Mouse (Mus musculus) hindbrain, embryonic 14.5 days (tissue): ENCODE data around the gene Rbfox2. TPM values are rescaled to one million over a fixed set of nuclear protein-coding genes. Genes with fewer than 3 reads are reported as not detected.
A peak's percentile ranks its signal among the peaks of the same experiment; 100 is the strongest.

Experiments
- ATAC-seq: fragments of 200-750 bp; cut with Nextera tagmentation; 2 replicates; pipeline ENCODE4 v1.8.0; 2017; ENCODE audit warnings: moderate number of reproducible peaks, mild to moderate bottlenecking, moderate TSS enrichment, moderate library complexity; ENCODE audit not compliant: low FRiP score
- DNase-seq: peaks from one replicate; pipeline ENCODE4 v3.0.0-alpha.2; 2015; ENCODE audit warnings: low spot score
- H3K27ac ChIP-seq: fragments of 300-500 bp; sonication (generic); 2 replicates; pipeline ENCODE4 v1.5.1; 2014; ENCODE audit warnings: mild to moderate bottlenecking, moderate library complexity
- H3K27me3 ChIP-seq: fragments of 300-500 bp; sonication (generic); 2 replicates; pipeline ENCODE4 v1.6.1; 2014; ENCODE audit warnings: mild to moderate bottlenecking, low read length, mixed read lengths; ENCODE audit not compliant: control insufficient read depth, insufficient read depth
- H3K36me3 ChIP-seq: fragments of 300-500 bp; sonication (generic); replicated peaks from 2 replicates; pipeline ENCODE4 v1.6.1; 2014; ENCODE audit not compliant: control insufficient read depth, insufficient read depth
- H3K4me1 ChIP-seq: fragments of 300-500 bp; sonication (generic); replicated peaks from 2 replicates; pipeline ENCODE4 v1.6.1; 2014; ENCODE audit warnings: antibody characterized with exemption, low read length, mixed read lengths; ENCODE audit not compliant: control insufficient read depth, insufficient read depth
- H3K4me2 ChIP-seq: fragments of 300-500 bp; sonication (generic); replicated peaks from 2 replicates; pipeline ENCODE4 v1.6.1; 2014; ENCODE audit warnings: mild to moderate bottlenecking, moderate library complexity
- H3K4me3 ChIP-seq: fragments of 300-500 bp; sonication (generic); replicated peaks from 2 replicates; pipeline ENCODE4 v1.5.1; 2014; ENCODE audit warnings: mild to moderate bottlenecking, low read length
- H3K9ac ChIP-seq: fragments of 300-500 bp; sonication (generic); 2 replicates; pipeline ENCODE4 v1.6.1; 2014
- H3K9me3 ChIP-seq: fragments of 300-500 bp; sonication (generic); 2 replicates; pipeline ENCODE4 v1.6.1; 2016; ENCODE audit warnings: low read length; ENCODE audit not compliant: control insufficient read depth
- WGBS: fragments of 180-500 bp; shearing (Covaris S2); extraction: QIAGEN DNeasy Blood & Tissue Kit; methylation state at CpG from one replicate; pipeline ENCODE4 v1.1.7; 2014; 5-methylcytosine and 5-hydroxymethylcytosine counted together
- polyA plus RNA-seq: library from polyadenylated mRNA; unstranded; fragments of >200 nt; fragmentation: Nextera tagmentation; extraction: Ambion mirVana; gene quantifications from 2 replicates; pipeline ENCODE4 v1.2.1, GENCODE M21; 2014

Gene Rbfox2
- polyA plus RNA-seq, 1 experiment from 2014 or later: 154 TPM

DNA sequence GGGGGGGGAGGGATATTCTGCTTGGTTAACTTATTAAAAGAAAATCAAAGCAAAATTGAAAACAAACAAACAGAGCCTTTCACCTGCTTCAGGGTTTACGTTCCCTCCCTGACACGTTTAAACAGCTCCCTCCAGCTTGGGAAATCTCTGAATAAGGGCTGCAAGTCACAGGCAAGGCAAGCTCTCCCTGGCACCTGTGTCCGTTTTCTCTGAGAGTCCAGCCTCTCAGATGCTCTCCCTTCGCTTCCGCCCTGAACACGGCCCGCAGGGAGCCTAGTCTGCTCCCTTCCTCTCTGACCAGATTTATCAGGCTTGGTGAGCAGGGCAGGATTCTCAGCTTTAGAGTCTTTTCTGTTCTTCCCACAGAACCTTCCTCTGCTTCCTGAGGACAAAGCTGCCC is 101.9 kb downstream of the Rbfox2 start:
- no peaks in the 10 kb centered on the region for H3K9me3 ChIP-seq
- no peaks in the 10 kb centered on the region for H3K36me3 ChIP-seq
- no peak overlapping the region for H3K9ac ChIP-seq
- no peaks in the 10 kb centered on the region for H3K27me3 ChIP-seq
- H3K4me3 ChIP-seq: no peak overlapping the region
- no peak overlapping the region for H3K4me2 ChIP-seq
- no peak for ATAC-seq
- H3K27ac ChIP-seq: no peak overlapping the region
- WGBS: 78% methylated on average over 7 of the region's 7 CpGs
- H3K4me1 ChIP-seq: peaks cover 20% of the 10 kb centered on the region
- DNase-seq: no peak

DNA sequence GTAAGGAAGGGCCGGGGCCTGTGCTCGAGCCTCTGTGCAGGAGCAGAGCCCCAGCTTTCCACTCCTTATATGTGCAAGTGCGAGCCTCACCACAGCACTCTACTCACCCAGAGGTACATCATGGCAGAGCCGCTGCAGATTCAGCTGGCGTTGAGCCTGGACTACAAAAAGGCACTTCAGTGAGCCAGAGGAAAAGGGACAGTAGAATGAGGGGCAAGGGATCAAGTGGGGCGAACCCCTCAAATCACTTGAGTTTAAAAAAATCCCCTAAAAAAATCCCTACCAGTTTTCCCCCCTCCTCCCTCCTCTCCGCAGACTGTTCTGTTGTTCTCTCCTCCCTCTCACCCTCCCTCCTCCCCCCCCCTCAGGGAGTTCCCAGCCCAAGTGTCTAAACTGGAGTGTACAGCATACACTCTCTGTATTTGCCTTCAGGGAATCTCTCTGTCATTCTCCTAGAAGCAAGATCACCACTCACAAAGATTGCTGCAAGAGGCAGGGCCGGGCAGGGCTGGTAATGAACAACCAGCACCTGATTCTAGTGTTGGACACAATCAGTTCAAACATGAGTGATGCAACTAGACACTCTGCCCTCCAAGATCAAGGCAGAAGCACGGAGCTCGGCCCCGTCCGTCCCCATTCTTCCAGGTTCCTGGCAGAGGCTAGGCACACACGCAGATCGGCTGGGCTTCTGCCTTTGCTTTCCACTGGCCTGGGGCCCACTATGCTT is 103.4 kb downstream of the Rbfox2 start:
- no peaks in the 10 kb centered on the region for H3K9me3 ChIP-seq
- no peak overlapping the region for H3K4me3 ChIP-seq
- peaks cover 20% of the 10 kb centered on the region for H3K4me1 ChIP-seq
- H3K36me3 ChIP-seq: no peaks in the 10 kb centered on the region
- ATAC-seq (peak; percentile 46; the same call in 1 of the 2 replicates), DNase-seq (no peak)
- WGBS: 56% methylated on average over 14 of the region's 14 CpGs
- no peaks in the 10 kb centered on the region for H3K27me3 ChIP-seq
- H3K9ac ChIP-seq: peak overlapping the region; percentile 20; the same call in 1 of the 2 replicates
- H3K27ac ChIP-seq: peak overlapping the region; percentile 57
- H3K4me2 ChIP-seq: no peak overlapping the region

DNA sequence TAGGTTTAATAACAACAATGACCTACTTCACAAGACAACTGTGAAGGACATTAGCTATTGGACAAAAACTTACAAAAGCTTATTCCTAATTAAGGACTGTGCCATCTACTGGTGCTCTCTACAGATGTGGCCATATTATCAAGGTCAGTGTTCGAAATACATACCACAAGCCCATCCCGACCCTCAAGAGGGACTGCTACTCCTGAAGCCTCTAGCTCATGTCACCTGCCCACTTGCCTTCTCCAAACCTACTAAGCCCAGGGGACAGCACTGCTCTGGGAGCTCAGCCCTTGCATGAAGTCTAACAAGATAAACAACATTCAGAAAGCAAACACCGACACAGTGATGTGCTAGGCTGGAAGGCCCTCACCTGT is 103.9 kb downstream of the Rbfox2 start:
- DNase-seq (no peak), ATAC-seq (no peak)
- Histone ChIP-seq H3K27me3 (no peaks in the 10 kb centered on the region), H3K36me3 (no peaks in the 10 kb centered on the region), H3K4me2 (no peak overlapping the region), H3K4me1 (peaks cover 20% of the 10 kb centered on the region), H3K4me3 (no peak overlapping the region), H3K9ac (no peak overlapping the region), H3K9me3 (no peaks in the 10 kb centered on the region), H3K27ac (peak overlapping the region; percentile 12; the same call in 1 of the 2 replicates)
- WGBS: 85% methylated on average over 3 of the region's 3 CpGs

DNA sequence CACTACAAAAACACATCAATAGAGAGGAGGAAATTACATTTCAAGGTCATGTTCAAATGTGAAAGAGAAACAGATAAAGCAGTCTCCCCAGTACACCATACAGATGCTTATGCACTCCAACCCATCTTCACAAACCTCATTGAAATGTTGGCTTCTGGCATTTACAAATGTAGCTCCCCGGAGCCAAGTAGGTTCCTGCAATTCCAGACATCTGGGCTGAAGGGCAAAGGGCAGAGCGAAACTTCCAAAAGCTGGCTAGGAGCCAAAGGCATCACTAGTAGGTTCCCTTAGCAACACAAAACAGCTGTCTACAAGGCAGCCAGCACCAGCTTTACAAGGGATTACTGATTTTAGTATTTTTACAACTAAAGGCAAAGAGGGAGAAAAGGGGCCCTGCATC is 104.6 kb downstream of the Rbfox2 start:
- peak; percentile 48 for DNase-seq
- Histone ChIP-seq H3K4me2 (no peak overlapping the region), H3K27ac (peak overlapping the region; percentile 30; the same call in 1 of the 2 replicates), H3K36me3 (no peaks in the 10 kb centered on the region), H3K9me3 (no peaks in the 10 kb centered on the region), H3K27me3 (no peaks in the 10 kb centered on the region), H3K4me1 (peaks cover 20% of the 10 kb centered on the region), H3K4me3 (no peak overlapping the region), H3K9ac (no peak overlapping the region)
- 34% methylated on average over 2 of the region's 2 CpGs for WGBS
- ATAC-seq: no peak

DNA sequence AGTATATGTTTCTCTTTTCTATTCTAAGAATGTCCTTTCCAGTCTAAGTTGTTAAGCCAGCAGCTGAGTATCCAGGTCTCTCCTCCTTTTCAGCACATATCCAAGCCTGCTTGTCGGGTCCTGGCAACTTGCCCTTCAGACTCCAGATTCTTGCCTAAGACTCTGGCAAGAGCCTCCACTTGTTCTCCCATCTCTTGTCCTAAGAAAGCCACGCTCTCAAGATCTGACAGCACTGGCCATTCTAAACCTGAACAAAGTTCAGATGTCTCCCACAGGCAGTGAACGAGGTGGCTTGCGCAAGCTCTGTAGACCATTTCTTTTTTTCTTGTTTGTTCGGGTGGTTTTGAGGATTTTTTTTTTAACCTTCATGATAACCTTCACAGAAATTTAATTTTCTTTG is 110.0 kb downstream of the Rbfox2 start:
- DNase-seq (no peak), ATAC-seq (no peak)
- Histone ChIP-seq H3K36me3 (no peaks in the 10 kb centered on the region), H3K27me3 (no peaks in the 10 kb centered on the region), H3K4me1 (peaks cover 4% of the 10 kb centered on the region; the same call in 1 of the 2 replicates), H3K9ac (no peak overlapping the region), H3K4me2 (no peak overlapping the region), H3K4me3 (no peak overlapping the region), H3K9me3 (no peaks in the 10 kb centered on the region), H3K27ac (no peak overlapping the region)
- 88% methylated on average over 5 of the region's 5 CpGs for WGBS

DNA sequence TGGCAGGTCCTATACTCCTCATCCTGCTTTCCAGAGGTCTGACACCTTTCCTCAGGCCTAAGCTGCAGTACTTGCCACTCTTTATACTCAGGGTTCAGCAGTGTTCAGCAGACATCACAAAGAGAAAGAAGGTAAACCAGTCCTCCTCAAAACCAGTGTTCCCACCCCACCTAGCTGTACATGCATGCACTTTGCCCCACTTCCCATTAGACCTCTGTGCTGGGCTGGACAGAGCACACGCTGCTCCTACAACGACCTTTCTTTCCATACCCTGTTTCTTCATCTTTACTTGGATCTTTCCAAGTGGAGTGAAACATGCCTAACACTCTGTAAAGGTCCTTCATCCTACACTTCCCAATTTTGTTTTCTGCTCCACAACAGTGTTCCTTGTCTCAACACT is 110.8 kb downstream of the Rbfox2 start:
- no peak overlapping the region for H3K9ac ChIP-seq
- no peaks in the 10 kb centered on the region for H3K9me3 ChIP-seq
- no peak overlapping the region for H3K4me2 ChIP-seq
- ATAC-seq: no peak
- no peak overlapping the region for H3K4me3 ChIP-seq
- 0 out of 2 replicates have a peak, but pooled peaks cover 4% of the 10 kb centered on the region for H3K4me1 ChIP-seq
- DNase-seq: no peak
- H3K27ac ChIP-seq: no peak overlapping the region
- H3K27me3 ChIP-seq: no peaks in the 10 kb centered on the region
- H3K36me3 ChIP-seq: no peaks in the 10 kb centered on the region
- WGBS: 89% methylated on average over 2 of the region's 2 CpGs

DNA sequence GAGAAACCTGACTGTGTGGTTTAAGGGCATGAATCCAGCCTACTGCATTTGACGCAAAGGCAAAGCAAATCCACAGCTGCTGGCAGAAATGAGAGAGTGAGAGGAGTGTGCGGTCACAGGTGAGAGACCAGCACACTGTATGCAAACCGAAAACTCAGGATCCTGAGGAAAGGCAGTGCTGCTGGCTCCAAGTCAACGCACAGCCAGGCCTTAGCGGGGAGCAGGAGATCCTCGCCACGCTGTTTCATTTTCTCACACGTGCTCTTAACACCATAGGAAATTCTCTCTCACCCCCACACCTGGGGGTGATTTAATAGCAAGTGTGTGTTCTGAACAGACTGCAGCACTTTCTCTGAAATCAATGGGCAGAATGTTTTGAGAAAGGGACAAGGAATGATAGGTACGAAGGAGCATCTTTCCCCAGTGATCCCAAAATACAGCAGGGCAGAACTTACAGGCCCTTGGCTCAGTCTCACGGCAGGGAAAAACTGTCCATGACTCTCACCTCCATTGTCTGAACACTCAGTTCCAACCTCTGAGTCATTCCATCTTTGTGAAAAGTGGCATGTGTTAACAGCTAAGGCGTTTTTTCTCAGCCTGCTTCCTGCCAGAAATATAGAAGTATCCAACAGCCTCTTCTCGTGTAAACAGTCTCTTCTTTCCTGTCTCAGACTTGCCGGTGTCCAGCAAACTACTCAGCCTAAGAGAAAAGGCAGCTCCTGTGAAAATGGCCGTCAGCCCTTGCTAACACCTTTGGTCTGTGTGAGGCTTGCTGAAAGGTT is 114.5 kb downstream of the Rbfox2 start:
- no peaks in the 10 kb centered on the region for H3K9me3 ChIP-seq
- H3K27ac ChIP-seq: no peak overlapping the region; the same call in 1 of the 2 replicates
- no peak overlapping the region for H3K4me2 ChIP-seq
- no peak overlapping the region for H3K4me3 ChIP-seq
- ATAC-seq: no peak
- 79% methylated on average over 14 of the region's 14 CpGs for WGBS
- H3K36me3 ChIP-seq: no peaks in the 10 kb centered on the region
- H3K9ac ChIP-seq: no peak overlapping the region
- 0 out of 2 replicates have a peak, but pooled peaks cover 4% of the 10 kb centered on the region for H3K4me1 ChIP-seq
- DNase-seq: no peak
- no peaks in the 10 kb centered on the region for H3K27me3 ChIP-seq

DNA sequence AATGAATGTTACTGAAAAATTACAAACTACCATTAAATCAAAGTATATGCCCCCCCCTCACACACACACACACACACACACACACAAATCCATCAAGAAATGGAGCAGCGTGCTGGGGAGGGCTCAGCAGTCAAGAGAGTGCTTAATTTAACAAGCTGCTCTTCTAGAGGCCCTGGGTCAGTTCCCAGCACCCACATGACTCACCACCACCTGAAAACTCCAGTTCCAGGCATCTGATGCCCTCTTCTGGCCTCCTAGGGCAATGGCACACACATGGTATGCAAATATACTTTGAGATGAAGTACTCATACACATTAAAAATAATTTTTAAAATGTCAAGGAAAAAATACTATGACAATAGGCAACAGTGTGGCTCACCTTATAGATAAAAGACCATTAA is 120.7 kb downstream of the Rbfox2 start:
- no peak for ATAC-seq

DNA sequence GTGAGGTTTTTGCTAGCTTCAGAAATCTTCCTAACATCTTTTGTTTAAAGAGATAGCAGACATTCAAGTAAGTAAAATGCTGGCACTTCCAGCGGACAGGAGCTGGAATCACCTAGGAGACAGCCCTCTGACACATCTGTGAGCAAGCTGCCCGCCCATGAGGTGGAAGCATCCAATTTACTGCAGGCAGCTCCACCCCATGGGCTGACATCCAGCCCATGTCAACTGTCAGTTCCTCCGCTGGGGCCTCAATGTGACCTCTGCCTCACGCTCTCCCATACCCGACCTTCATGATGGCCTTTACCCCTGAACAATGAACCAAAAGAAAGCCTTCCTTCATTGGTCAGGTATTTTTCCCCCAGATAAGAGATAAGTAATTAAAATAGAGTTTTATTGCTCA is 121.2 kb downstream of the Rbfox2 start:
- H3K9me3 ChIP-seq: no peaks in the 10 kb centered on the region
- H3K36me3 ChIP-seq: no peaks in the 10 kb centered on the region
- H3K4me3 ChIP-seq: no peak overlapping the region
- ATAC-seq (no peak), DNase-seq (no peak)
- peaks cover 4% of the 10 kb centered on the region; the same call in 1 of the 2 replicates for H3K4me1 ChIP-seq
- H3K27me3 ChIP-seq: no peaks in the 10 kb centered on the region
- no peak overlapping the region for H3K4me2 ChIP-seq
- no peak overlapping the region for H3K27ac ChIP-seq
- 38% methylated on average over 5 of the region's 5 CpGs for WGBS
- H3K9ac ChIP-seq: no peak overlapping the region

More for the DNA sequence above, 120.7 kb downstream of the Rbfox2 start:
- no peak overlapping the region for H3K9ac ChIP-seq
- WGBS: 100% methylated on average over 1 of the region's 1 CpGs
- H3K9me3 ChIP-seq: no peaks in the 10 kb centered on the region
- H3K4me2 ChIP-seq: no peak overlapping the region
- H3K36me3 ChIP-seq: no peaks in the 10 kb centered on the region
- H3K4me3 ChIP-seq: no peak overlapping the region
- H3K27ac ChIP-seq: no peak overlapping the region
- H3K4me1 ChIP-seq: peaks cover 4% of the 10 kb centered on the region; the same call in 1 of the 2 replicates
- DNase-seq: no peak
- no peaks in the 10 kb centered on the region for H3K27me3 ChIP-seq
